Mouse (Mus musculus) heart, adult 2 months (tissue): ENCODE data around the gene Igfbp1.

Experiments
- CTCF ChIP-seq: fragments of 200-600 bp; IDR thresholded peaks from 2 replicates; pipeline ENCODE4 v1.8.1; 2022; ENCODE audit warnings: antibody characterized with exemption, mild to moderate bottlenecking, moderate library complexity
- EP300 ChIP-seq: fragments of 200-500 bp; IDR thresholded peaks from 2 replicates; pipeline ENCODE4 v1.6.1; 2011; ENCODE audit warnings: low read depth, low read length, control low read depth; ENCODE audit not compliant: insufficient read depth
- POLR2A ChIP-seq: fragments of 200-500 bp; IDR thresholded peaks from 2 replicates; pipeline ENCODE4 v1.6.1; 2011; ENCODE audit warnings: mild to moderate bottlenecking, low read depth, low read length, control low read depth; ENCODE audit not compliant: insufficient read depth

DNA sequence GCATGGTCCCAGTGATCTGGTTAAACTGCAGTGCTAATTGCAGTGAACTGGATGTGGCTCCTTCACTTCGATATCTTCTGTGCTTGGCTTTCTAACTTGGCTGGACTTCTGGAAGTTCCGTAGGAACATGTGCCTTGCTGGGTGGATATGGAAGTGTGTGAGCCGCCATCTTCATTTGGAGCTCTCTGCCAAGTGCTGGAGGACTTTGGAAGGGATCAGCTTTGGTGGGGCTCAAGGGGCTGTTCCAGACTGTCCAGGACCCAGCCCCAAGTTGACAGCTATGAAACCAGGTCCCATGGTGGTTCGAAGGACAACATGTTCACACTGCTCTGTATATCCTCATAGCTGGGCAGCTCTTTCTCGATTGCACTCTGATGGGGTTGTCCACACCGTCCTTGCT is 41.0 kb downstream of the Igfbp1 start:
- TF ChIP-seq CTCF (no peak), POLR2A (no peak), EP300 (no peak)
